Mouse (Mus musculus) neural tube, embryonic 14.5 days (tissue): ENCODE measurements around the gene Per2. TPM values are rescaled to one million over a fixed set of nuclear protein-coding genes. Genes with fewer than 3 reads are reported as not detected.

Experiments
- ATAC-seq: fragments of 200-750 bp; cut with Nextera tagmentation; 2 replicates; pipeline ENCODE4 v1.8.0; 2017; ENCODE audit warnings: low read depth, mild to moderate bottlenecking, moderate TSS enrichment, moderate library complexity
- H3K27ac ChIP-seq: fragments of 300-500 bp; sonication (generic); 2 replicates; pipeline ENCODE4 v1.5.1; 2014; ENCODE audit warnings: low read depth, mild to moderate bottlenecking, control low read depth, low read length, moderate library complexity, mixed read lengths
- H3K27me3 ChIP-seq: fragments of 300-500 bp; sonication (generic); 2 replicates; pipeline ENCODE4 v1.6.1; 2014; ENCODE audit warnings: low read length; ENCODE audit not compliant: control insufficient read depth, insufficient read depth
- H3K36me3 ChIP-seq: fragments of 300-500 bp; sonication (generic); 2 replicates; pipeline ENCODE4 v1.6.1; 2014; ENCODE audit warnings: low read length, mixed read lengths; ENCODE audit not compliant: control insufficient read depth, insufficient read depth
- H3K4me1 ChIP-seq: fragments of 300-500 bp; sonication (generic); 2 replicates; pipeline ENCODE4 v1.6.1; 2014; ENCODE audit warnings: low read length; ENCODE audit not compliant: control insufficient read depth, insufficient read depth
- H3K4me2 ChIP-seq: fragments of 300-500 bp; sonication (generic); 2 replicates; pipeline ENCODE4 v1.6.1; 2014; ENCODE audit warnings: mild to moderate bottlenecking, low read depth, low read length, control low read depth
- H3K4me3 ChIP-seq: fragments of 300-500 bp; sonication (generic); 2 replicates; pipeline ENCODE4 v1.5.1; 2014; ENCODE audit warnings: low read depth, low read length, control low read depth, mixed read lengths
- H3K9ac ChIP-seq: fragments of 300-500 bp; sonication (generic); replicated peaks from 2 replicates; pipeline ENCODE4 v1.6.1; 2014; ENCODE audit warnings: low read depth, mild to moderate bottlenecking, control low read depth, low read length, mixed read lengths
- H3K9me3 ChIP-seq: fragments of 300-500 bp; sonication (generic); 2 replicates; pipeline ENCODE4 v1.6.1; 2016; ENCODE audit warnings: low read length; ENCODE audit not compliant: control insufficient read depth
- WGBS: fragments of 180-500 bp; shearing (Covaris S2); extraction: QIAGEN DNeasy Blood & Tissue Kit; methylation state at CpG from one replicate; pipeline ENCODE4 v1.1.7; 2014; 5-methylcytosine and 5-hydroxymethylcytosine counted together
- polyA plus RNA-seq: library from polyadenylated mRNA; unstranded; fragments of >200 nt; fragmentation: Nextera tagmentation; extraction: Ambion mirVana; gene quantifications from 2 replicates; pipeline ENCODE4 v1.2.1, GENCODE M21; 2014

Gene Per2
- polyA plus RNA-seq, 1 experiment from 2014 or later, result 3.7 TPM

- H3K4me2 ChIP-seq, result peak overlapping the region; percentile 98
- ATAC-seq, result no peak; the same call in 1 of the 2 replicates
- H3K36me3 ChIP-seq, result peaks cover 5% of the 10 kb centered on the region; the same call in 1 of the 2 replicates
- 0% methylated on average over 14 of the region's 14 CpGs for WGBS
- H3K4me3 ChIP-seq, result peak overlapping the region; percentile 84
- H3K9me3 ChIP-seq, result no peaks in the 10 kb centered on the region
- H3K27me3 ChIP-seq, result no peaks in the 10 kb centered on the region
- H3K27ac ChIP-seq, result peak overlapping the region; percentile 91
- H3K4me1 ChIP-seq, result peaks cover 19% of the 10 kb centered on the region
- H3K9ac ChIP-seq, result peak overlapping the region; percentile 88
Observed at GRCm38 (mm10) chr1:91413536-91413897, 45.6 kb downstream of the Per2 start.

GRCm38 (mm10) chr1:91413030-91413506 lies 46.1 kb downstream of the Per2 start:
- H3K4me2 ChIP-seq, result peak overlapping the region; percentile 98
- peak overlapping the region; percentile 84 for H3K4me3 ChIP-seq
- H3K9ac ChIP-seq, result peak overlapping the region; percentile 88
- H3K4me1 ChIP-seq, result peaks cover 19% of the 10 kb centered on the region
- no peaks in the 10 kb centered on the region for H3K9me3 ChIP-seq
- H3K36me3 ChIP-seq, result peaks cover 5% of the 10 kb centered on the region; the same call in 1 of the 2 replicates
- H3K27me3 ChIP-seq, result no peaks in the 10 kb centered on the region
- ATAC-seq, result peak; percentile 94
- peak overlapping the region; percentile 91 for H3K27ac ChIP-seq
- under 1% methylated on average over 34 of the region's 34 CpGs for WGBS

- Histone ChIP-seq H3K27ac (peak overlapping the region; percentile 91), H3K4me1 (peaks cover 19% of the 10 kb centered on the region), H3K4me2 (peak overlapping the region; percentile 98), H3K9ac (peak overlapping the region; percentile 88), H3K27me3 (no peaks in the 10 kb centered on the region), H3K4me3 (peak overlapping the region; percentile 84), H3K9me3 (no peaks in the 10 kb centered on the region), H3K36me3 (peaks cover 5% of the 10 kb centered on the region; the same call in 1 of the 2 replicates)
- WGBS, result 1% methylated on average over 63 of the region's 65 CpGs
- peak; percentile 47 for ATAC-seq
Observed at GRCm38 (mm10) chr1:91412286-91413029, 46.7 kb downstream of the Per2 start.

GRCm38 (mm10) chr1:91411631-91412285 lies 47.4 kb downstream of the Per2 start:
- 53% methylated on average over 8 of the region's 8 CpGs for whole genome bisulfite sequencing
- no peak overlapping the region for H3K27ac ChIP-seq
- peak overlapping the region; percentile 88; the same call in 1 of the 2 replicates for H3K9ac ChIP-seq
- no peak for ATAC-seq
- no peaks in the 10 kb centered on the region for H3K9me3 ChIP-seq
- H3K27me3 ChIP-seq, result no peaks in the 10 kb centered on the region
- peaks cover 4% of the 10 kb centered on the region; the same call in 1 of the 2 replicates for H3K36me3 ChIP-seq
- peaks cover 19% of the 10 kb centered on the region for H3K4me1 ChIP-seq
- peak overlapping the region; percentile 84 for H3K4me3 ChIP-seq
- peak overlapping the region; percentile 98 for H3K4me2 ChIP-seq

- Histone ChIP-seq H3K4me3 (no peak overlapping the region), H3K9ac (no peak overlapping the region), H3K36me3 (no peaks in the 10 kb centered on the region), H3K27ac (no peak overlapping the region), H3K27me3 (no peaks in the 10 kb centered on the region), H3K9me3 (no peaks in the 10 kb centered on the region), H3K4me1 (peaks cover 10% of the 10 kb centered on the region), H3K4me2 (no peak overlapping the region)
- ATAC-seq, result no peak
- WGBS, result 82% methylated on average over 4 of the region's 4 CpGs
Observed at GRCm38 (mm10) chr1:91407819-91408218, 51.3 kb downstream of the Per2 start.

- Histone ChIP-seq H3K27me3 (no peaks in the 10 kb centered on the region), H3K4me1 (no peaks in the 10 kb centered on the region), H3K4me2 (no peak overlapping the region), H3K9ac (no peak overlapping the region), H3K4me3 (no peak overlapping the region), H3K36me3 (no peaks in the 10 kb centered on the region), H3K9me3 (no peaks in the 10 kb centered on the region), H3K27ac (no peak overlapping the region)
- 0 out of 2 replicates have a peak, but pooled peaks have one; percentile 31 for ATAC-seq
- 52% methylated on average over 23 of the region's 23 CpGs for WGBS
Observed at GRCm38 (mm10) chr1:91405406-91406169, 53.5 kb downstream of the Per2 start.

GRCm38 (mm10) chr1:91404976-91405375 lies 54.1 kb downstream of the Per2 start:
- no peaks in the 10 kb centered on the region for H3K27me3 ChIP-seq
- no peak overlapping the region for H3K9ac ChIP-seq
- H3K9me3 ChIP-seq, result no peaks in the 10 kb centered on the region
- no peaks in the 10 kb centered on the region for H3K4me1 ChIP-seq
- ATAC-seq, result no peak
- no peak overlapping the region for H3K4me2 ChIP-seq
- no peak overlapping the region for H3K4me3 ChIP-seq
- H3K36me3 ChIP-seq, result no peaks in the 10 kb centered on the region
- no peak overlapping the region for H3K27ac ChIP-seq
- WGBS, result 14% methylated on average over 1 of the region's 1 CpGs

- H3K4me2 ChIP-seq, result peak within 1 kb of the TSS; percentile 95
- peak; percentile 98 for ATAC-seq
- WGBS, result under 1% methylated on average over 88 of the region's 91 CpGs
Observed at GRCm38 (mm10) chr1:91398260-91399062, 60.7 kb downstream of the Per2 start, which contains the start of gene Ilkap. Ilkap (minus strand) TSS chr1:91398815.

More at GRCm38 (mm10) chr1:91398260-91399062, 60.7 kb downstream of the Per2 start, which contains the start of gene Ilkap:
- Histone ChIP-seq H3K4me1 (peaks cover 17% of the 10 kb centered on the region), H3K9ac (peak within 1 kb of the TSS; percentile 84), H3K36me3 (no peaks in the 10 kb centered on the region; the same call in 1 of the 2 replicates), H3K4me3 (peak within 1 kb of the TSS; percentile 95), H3K9me3 (no peaks in the 10 kb centered on the region), H3K27ac (peak within 1 kb of the TSS; percentile 88), H3K27me3 (no peaks in the 10 kb centered on the region)
